Mouse (Mus musculus) skeletal muscle tissue, adult 2 months (tissue): ENCODE results near the gene Dnajb2.

Source experiments
- DNase-seq: peaks from one replicate; pipeline ENCODE4 v3.0.0-alpha.2; 2012; ENCODE audit warnings: low read depth, low spot score

Gene Dnajb2

DNA sequence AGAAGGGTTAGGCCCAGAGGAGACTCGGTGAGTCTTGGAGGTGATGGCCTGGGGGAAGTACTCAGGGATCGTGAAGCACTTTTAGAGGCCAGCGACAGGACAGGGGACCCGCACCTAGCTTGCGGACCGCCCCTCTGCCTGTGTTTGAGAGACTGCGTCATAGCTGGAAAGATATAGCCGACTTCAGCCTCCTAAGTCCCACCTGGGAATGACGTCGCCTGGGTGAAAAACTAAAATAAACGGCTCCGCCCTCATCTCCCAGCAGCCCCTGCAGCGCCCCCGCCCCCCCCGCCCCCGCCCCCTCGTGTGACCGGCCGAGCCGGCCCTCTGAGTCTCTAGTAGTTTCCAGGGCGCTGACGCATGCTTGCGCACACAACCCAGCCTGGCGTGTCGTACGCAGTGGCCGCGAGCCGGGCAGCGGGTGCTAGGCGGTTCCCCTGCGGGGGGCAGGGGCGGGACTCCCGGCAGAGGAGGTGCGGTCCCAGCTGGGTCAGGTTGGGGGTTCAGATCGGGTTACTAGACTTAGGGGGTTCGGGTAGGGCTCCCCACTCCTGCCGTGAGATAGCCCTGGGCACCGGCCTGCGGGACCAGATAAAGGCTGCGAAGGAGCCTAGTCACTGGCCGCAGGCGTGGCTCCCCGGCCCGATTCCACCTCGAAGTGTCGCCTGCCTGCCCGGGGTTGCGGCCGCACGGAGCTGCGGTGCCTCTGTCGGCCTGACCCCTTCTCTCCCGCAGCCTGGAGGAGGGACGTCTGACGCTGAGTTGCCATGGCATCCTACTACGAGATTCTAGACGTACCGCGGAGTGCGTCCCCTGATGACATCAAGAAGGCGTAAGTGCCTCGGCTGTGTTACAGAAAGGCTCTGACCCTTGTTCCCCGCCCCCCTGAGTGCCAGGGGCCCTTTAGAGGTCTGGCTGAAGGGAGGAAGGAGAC is at the start of gene Dnajb2:
Gene Dnajb2 (plus strand): TSS at position 290 of the 934 bp plus-strand sequence.
- peak; percentile 92 for DNase-seq

DNA sequence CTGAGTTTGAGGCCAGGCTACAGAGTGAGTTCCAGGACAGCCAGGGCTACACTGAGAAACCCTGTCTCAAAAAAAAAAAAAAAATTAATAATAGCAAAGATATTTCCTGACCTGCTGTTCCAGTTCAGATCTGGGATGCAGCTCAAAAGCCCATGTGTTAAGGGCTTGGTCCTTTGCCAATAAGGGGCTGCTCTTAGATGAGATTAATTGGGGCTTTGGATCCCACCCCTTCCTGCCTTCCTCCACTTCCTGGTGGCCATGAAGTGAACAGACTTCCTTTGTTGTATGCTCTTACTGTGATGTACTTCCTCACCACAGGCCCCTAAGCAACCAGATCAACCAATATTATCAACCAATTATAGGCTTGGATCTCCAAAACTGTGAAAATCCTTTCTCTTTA is 49.1 kb upstream of the Dnajb2 start:
- no peak for DNase-seq

DNA sequence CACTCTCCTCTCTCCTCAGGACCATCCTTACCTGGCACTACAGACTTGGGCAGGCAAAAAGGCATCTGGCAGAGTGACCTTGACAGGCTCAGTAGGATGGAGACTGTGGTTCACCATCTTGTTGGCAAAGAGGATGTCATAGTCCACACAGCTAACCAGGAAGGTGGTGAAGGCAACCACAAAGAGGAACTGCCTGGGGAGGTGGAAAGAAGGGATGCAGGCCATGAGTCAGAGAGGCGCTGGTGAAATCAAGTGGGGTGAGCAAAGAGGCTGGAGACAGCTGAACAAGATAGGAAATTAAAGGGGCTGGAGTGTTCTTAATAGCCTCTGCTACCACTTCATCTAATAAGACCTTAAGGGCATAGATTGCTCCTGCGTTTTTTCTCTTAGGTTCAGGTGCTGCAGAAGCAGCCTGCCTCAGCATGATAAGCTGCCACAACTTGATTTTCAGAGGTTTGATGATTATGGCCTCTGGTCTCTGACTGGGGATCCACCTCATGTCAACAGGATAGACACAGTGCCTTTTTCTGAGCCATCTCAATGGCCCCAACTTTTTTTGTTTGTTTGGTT is 48.2 kb upstream of the Dnajb2 start:
- DNase-seq: no peak

DNA sequence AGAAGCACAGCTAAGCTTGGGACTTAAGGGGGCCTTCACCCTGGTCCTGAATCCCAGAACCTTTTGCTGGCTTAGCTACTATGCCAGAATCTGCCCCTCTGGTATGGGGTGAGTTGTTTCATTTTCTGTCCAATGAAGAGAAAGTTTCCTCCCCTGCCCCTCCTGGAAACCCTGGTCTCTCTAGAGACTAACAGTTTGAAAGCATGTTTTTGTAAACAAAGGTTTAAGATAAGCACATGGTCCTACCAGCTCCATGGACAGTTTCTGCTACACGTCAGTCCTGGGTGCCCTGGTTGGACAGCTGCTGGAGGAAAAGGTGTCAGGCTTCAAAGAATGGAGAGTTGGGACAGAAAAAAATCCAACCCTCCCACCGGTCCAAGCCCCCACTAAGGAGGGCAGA is 45.6 kb upstream of the Dnajb2 start:
- no peak for DNase-seq

DNA sequence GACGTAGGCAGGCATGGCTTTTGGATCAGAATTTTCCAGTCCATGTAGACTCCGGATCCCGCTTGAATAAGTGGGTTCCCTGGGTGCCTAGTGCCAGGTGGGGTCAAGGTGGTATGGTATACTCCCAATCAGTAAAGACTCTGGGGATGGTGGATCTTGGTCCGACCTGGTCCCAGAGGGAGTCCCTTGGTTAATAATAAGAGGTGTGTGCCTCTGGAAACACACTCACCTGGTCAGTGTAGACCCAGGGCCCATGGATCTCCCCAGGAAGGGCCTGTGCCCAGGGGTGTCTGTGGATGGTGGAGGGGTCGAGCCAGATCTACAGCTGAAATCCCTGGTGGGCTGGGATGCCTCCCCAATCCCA is 45.0 kb upstream of the Dnajb2 start:
- no peak for DNase-seq

DNA sequence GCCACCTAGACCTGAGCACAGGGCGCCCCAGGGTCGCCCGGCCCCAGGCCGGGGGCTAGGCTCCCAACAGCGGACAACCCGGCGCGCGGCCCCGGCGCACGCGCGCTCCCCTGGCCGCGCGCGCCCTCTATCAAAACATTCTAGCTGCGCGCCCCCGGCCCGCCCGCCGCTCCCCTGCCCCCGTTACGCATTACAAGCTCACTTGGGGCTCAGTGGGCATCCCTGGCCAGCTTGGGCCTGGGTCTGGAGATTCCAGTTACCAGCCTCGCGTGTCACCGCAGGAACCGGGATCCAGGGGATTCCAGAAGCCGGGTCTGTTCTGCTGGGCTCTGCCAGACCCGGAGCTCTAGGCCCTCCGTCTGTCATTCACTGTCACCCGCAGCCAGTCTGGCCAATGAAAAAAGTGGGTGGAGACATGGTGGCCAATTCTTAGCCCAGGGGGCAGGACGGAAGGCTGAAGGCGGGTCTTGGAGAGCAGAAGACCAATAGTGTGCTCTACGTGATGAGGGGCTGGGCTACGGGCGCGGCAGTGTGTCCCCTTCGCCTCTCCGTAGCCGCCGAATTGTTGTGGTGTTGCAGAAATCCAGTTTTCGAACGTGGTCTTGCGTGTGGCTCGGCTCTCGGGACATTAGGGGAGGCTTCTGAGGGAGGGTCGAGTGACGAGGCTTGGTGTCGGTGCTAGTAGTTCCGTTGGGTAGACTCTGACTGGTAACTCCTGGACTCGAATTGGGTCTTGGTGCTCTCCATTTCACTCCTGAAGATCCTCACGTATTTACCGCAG is 44.4 kb upstream of the Dnajb2 start, which contains the start of the genes Ankzf1 and Atg9a:
Gene Ankzf1 (plus strand): TSS at position 530 of the 781 bp plus-strand sequence.
Gene Atg9a (minus strand): TSS at position 575 of the 781 bp plus-strand sequence.
- peak; percentile 96 for DNase-seq

DNA sequence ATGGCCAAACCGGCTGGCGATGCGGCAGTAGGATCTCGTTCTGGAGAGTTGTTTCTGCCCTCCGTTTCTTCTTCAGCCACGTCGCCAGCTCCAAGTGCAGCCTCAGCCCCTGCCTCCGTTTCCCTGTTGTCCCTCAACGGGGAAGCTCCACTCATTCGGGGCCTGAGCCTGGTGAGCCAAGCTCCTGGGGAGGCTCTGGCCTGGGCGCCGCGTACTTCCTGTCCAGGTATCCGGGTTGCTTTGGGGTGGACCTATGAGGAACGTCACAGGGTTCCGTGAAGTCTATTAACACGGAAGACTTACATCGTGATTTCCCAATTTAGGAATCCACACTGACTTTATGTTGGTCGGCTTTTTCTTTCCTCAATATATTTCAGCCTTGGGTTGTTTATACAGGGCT is 43.8 kb upstream of the Dnajb2 start:
- DNase-seq: no peak

DNA sequence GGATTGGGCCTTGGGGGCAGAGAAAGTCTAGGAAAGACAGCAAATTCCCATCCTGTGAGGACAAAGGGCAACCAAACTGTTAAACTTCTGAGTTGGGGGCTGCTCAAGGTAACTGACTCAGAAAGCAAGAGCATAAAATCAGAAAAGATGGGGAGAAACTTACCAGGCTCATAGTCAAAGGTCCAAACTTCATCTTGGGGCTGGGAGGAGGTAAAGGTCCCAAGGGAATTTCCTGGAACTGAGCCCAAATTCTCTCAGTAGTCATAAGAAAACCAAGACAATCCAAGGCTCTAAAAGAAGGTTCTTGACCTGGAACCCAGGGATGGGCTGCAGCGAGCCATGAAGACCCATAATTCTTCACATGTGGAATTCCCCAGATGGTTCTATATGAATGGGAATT is 35.0 kb upstream of the Dnajb2 start:
- DNase-seq: no peak

DNA sequence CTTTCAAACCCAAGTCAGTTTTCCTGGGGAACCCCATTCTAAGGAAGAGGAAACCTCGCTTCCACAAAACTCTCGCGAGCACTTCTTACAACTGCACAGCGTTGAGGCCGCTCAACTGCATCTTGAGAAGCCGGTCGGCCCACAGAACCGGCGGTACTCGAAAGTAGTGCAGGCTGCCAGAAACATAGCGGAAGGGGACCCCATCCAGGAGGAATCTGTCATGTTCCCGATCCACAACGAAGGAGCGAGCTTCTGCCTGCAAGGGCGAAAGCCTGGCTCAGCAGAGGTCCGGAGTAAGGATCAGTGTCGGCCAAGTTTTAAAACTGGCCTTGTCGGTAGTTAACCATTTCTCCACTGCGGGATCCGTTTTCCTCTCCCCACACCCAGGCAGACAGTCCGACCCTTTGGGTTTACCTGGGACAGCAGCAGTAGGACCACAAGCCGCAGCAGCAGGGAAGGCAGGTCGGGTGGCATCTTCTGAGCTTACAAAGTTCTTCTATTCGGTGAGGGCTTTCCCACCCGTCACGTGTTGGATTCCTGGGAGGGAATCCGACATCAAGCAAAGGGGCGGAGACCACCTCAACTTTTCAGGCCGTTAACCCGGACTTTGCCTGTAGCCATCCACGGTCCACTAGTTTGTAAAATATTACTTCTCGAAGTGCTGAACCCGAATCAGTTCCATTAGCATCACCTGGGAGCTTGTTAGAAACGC is 27.1 kb upstream of the Dnajb2 start:
- no peak for DNase-seq

DNA sequence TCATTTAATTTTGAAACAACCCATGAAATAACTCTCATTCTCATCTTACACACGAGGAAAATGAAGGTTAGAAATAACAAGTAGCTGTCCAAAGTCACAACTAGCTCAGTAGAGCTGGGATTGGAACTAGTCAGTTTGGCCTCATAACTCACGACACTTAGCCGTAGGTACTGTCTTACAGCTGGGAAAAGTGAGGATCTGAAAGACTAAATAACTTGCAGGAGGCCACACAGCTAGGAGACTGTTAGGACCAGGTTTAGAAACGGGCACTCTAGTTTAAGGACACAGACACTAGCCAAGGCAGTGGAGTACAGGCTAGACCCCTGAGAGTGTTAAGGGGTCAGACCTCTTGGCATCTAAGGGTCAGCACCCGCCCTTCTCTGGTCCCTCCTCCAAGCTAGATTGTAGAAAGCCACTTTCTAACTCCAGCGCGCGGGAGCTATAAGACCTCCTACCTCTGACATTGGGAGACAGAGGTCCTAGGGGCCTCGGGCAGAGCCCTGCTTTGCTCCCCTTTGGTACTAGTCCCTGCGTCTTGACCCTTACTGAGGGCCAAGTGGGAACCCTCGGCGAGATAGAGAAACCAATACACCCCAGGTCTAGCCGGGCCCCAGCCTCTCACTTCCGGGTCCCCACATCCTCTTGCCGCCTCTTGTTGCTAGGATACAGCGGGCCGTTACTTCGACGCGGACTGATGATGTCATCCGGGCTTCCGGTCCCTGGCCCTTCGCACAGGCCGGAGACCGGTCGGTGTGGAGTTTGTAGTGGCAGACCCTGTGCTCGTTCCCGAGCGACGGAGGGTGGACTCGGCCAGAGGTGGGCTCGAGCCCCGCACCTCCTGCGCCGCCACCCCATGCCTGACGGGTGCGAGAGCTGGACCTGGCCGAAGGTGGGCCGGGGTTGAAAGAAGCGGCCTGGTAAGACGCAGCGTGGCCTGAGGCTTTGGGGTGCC is 25.8 kb upstream of the Dnajb2 start, which contains the start of the genes Glb1l and Stk16:
Gene Glb1l (minus strand): TSS at position 678 of the 952 bp plus-strand sequence.
Gene Stk16 (plus strand): TSS at position 703 of the 952 bp plus-strand sequence.
- peak; percentile 96 for DNase-seq

DNA sequence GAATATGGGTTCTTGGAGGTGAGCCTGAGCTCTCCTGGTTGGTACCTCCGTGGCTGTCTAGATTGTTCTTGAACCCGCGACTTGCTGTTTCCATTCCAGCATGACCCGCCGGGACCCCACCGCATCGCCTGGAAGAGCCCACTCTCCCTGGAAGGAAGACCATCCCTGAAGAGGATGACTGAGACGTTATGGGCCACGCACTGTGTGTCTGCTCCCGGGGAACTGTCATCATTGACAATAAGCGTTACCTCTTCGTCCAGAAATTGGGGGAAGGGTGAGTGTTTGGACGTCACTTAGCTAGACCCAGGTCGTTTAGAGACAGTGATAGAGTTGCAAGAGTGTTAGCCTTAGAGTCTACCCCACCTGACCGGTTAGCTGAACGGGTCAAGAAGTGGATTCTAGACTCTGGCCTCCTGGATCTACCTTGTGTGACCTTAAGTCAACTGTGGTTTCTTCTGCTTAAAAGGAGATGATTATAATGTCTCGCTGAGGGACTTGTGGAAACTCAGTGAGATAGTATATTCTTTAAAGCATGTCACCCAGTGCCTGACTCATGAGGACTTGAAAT is 25.0 kb upstream of the Dnajb2 start:
- DNase-seq: no peak

DNA sequence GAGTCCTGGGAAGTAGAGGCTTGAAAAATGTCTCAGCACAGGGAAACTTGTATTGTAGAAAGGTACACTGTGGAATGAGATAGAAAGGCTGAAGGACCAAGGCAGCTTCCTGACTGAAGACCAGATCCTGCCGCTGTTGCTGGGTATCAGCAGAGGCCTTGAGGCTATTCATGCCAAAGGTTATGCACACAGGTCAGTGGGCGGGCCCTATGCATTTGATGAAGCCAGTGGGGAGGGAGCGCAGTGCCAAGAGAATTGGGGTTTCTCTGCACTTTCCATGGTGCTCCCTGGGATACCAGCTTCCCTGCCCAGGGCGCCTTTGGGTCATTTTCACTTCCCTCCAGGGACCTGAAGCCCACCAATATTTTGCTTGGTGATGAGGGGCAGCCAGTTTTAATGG is 23.7 kb upstream of the Dnajb2 start:
- no peak for DNase-seq

DNA sequence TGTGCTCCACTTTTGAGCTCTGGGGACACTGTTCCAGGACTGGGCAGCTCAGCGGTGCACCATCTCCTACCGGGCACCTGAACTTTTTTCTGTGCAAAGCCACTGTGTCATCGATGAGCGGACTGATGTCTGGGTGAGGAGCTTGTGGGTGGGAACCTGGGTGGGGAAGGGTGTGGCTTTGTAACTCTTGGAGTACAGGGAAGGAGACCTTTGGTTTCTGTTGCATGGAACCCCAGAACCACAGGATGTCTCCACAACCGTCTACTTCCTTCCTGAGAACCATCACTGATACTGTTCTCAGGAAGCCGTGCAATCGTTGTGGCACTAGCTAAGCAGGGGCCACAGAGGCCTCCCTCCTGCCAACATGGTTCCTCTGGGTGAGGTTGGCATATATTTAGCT is 23.1 kb upstream of the Dnajb2 start:
- no peak for DNase-seq

DNA sequence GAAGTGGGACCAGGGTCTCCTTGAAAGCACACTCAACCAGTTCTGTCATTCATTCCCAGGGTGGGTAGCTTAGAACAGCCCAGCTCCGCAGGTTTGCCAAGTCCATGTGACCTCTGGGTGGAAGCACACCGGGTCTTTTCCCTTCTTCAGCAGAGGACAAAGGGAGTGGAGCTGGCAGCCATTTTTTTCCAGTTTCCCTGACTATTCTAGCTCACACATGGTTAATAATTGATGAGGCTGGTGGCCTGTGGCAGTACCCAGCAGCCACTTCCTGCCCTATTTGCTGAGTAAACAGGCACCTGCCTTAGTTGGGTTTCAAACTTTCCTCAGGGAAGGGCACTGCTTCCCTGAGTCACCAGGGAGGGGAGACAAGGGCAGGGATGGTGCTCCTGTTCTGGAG is 21.8 kb upstream of the Dnajb2 start:
- DNase-seq: no peak

DNA sequence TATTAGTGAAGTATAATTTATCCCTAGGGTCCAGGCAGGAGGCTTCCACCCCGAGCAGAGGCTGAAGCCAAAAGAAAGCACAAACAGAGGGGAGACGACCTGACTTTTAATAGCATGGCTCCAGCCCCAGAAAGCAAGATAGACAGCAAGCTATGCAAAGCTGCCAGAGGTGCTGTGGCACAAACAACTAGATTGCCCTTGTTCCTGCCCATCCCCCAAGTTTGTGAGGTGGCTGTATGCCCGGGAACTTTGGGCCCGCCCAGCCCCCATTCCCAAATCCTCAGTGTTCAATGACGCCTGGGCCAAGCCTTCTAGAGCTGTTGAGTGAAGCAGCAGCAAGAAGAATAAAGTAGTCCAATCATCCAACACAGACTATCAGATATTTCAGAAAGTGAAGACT is 21.3 kb upstream of the Dnajb2 start:
- no peak for DNase-seq

DNA sequence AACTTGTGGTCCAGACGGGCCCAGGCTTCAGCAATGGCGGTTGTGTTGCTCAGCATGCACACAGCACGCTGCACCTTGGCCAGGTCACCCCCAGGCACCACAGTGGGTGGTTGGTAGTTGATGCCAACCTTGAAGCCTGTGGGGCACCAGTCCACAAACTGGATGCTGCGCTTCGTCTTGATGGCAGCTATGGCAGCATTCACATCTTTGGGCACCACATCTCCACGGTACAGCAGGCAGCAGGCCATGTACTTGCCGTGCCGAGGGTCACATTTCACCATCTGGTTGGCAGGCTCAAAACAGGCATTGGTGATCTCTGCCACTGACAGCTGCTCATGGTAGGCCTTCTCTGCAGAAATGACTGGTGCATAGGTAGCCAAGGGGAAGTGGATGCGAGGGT is 20.4 kb upstream of the Dnajb2 start:
- DNase-seq: peak; percentile 75

DNA sequence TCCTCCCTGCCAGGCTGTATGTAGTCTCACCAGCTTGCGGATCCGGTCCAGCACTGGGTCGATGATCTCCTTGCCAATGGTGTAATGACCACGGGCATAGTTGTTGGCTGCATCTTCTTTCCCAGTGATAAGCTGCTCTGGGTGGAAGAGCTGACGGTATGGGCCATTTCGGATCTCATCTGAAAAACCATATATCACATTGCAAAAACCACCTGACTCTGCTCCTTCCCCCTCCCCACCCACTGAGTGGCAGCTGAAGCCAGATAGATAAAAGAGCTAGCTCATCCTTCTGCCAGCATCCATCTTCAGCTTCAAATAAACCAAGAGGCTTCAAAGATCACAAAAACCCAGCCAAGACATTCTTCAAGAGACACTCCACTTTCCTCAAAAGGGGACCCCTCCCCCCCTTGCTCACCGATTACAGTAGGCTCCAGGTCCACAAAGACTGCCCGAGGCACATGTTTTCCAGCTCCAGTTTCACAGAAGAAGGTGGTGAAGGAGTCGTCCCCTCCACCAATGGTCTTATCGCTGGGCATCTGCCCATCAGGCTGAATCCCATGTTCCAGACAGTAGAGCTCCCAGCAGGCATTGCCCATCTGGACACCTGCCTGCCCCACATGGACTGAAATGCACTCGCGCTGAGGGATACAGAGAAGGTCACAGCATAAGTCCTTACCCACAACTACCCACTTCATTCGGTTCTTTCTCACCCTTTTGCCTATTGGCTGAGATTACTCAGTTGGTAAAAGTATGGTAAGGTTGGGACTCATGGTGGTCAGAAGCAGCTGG is 19.2 kb upstream of the Dnajb2 start:
- DNase-seq: peak; percentile 80

DNA sequence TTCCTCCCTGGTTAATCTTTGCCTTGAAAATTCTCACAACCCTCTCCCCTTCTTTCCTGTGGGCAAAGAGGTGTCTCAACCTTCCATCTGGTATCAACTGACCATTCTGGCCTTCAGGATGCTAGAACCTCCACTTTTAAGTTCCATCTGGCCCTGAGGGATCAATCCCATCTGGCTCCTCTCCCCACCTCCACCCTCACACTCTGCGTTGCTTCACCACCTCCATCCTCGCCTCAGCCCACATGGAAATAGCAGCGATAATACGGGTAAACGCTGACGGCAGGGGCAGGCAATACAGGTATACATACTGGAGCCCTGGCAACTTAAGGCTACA is 18.3 kb upstream of the Dnajb2 start:
- no peak for DNase-seq
